Mouse (Mus musculus) intestine, embryonic 16.5 days (tissue): Measurements from ENCODE around the gene Med4. TPM values are rescaled to one million over a fixed set of nuclear protein-coding genes. Genes with fewer than 3 reads are reported as not detected.

Source experiments
- ATAC-seq: fragments of 200-750 bp; cut with Nextera tagmentation; 2 replicates; pipeline ENCODE4 v1.8.0; 2017; ENCODE audit warnings: moderate TSS enrichment, moderate library complexity
- H3K27ac ChIP-seq: fragments of 300-500 bp; sonication (generic); 2 replicates; pipeline ENCODE4 v1.5.1; 2014; ENCODE audit warnings: mild to moderate bottlenecking, low read length
- H3K27me3 ChIP-seq: fragments of 300-500 bp; sonication (generic); replicated peaks from 2 replicates; pipeline ENCODE4 v1.6.1; 2014; ENCODE audit warnings: low read length, control low read depth, mixed read lengths; ENCODE audit not compliant: control insufficient read depth, insufficient read depth
- H3K36me3 ChIP-seq: fragments of 300-500 bp; sonication (generic); 2 replicates; pipeline ENCODE4 v1.6.1; 2014; ENCODE audit warnings: low read length, control low read depth; ENCODE audit not compliant: control insufficient read depth, insufficient read depth
- H3K4me1 ChIP-seq: fragments of 300-500 bp; sonication (generic); 2 replicates; pipeline ENCODE4 v1.6.1; 2014; ENCODE audit warnings: low read length, control low read depth, mixed read lengths; ENCODE audit not compliant: control insufficient read depth, insufficient read depth
- H3K4me2 ChIP-seq: fragments of 300-500 bp; sonication (generic); 2 replicates; pipeline ENCODE4 v1.6.1; 2014; ENCODE audit warnings: low read depth, low read length, control low read depth
- H3K4me3 ChIP-seq: fragments of 300-500 bp; sonication (generic); 2 replicates; pipeline ENCODE4 v1.5.1; 2014; ENCODE audit warnings: mild to moderate bottlenecking, low read length
- H3K9ac ChIP-seq: fragments of 300-500 bp; sonication (generic); 2 replicates; pipeline ENCODE4 v1.6.1; 2014; ENCODE audit warnings: low read depth, low read length
- H3K9me3 ChIP-seq: fragments of 300-500 bp; sonication (generic); 2 replicates; pipeline ENCODE4 v1.6.1; 2016; ENCODE audit warnings: low read length, control low read depth; ENCODE audit not compliant: control insufficient read depth
- WGBS: fragments of 180-500 bp; shearing (Covaris S2); extraction: QIAGEN DNeasy Blood & Tissue Kit; methylation state at CpG from one replicate; pipeline ENCODE4 v1.1.7; 2014; 5-methylcytosine and 5-hydroxymethylcytosine counted together
- polyA plus RNA-seq: library from polyadenylated mRNA; unstranded; fragments of >200 nt; fragmentation: Nextera tagmentation; extraction: Ambion mirVana; gene quantifications from 2 replicates; pipeline ENCODE4 v1.2.1, GENCODE M21; 2015

Gene Med4
- polyA plus RNA-seq, 1 experiment from 2014 or later, result 64.5 TPM

- H3K9ac ChIP-seq, result no peak overlapping the region
- peaks cover 6% of the 10 kb centered on the region for H3K4me1 ChIP-seq
- no peak overlapping the region for H3K4me3 ChIP-seq
- no peaks in the 10 kb centered on the region for H3K9me3 ChIP-seq
- WGBS, result 74% methylated on average over 7 of the region's 7 CpGs
- no peaks in the 10 kb centered on the region for H3K36me3 ChIP-seq
- ATAC-seq, result no peak
- no peak overlapping the region for H3K27ac ChIP-seq
- H3K27me3 ChIP-seq, result no peaks in the 10 kb centered on the region
- H3K4me2 ChIP-seq, result no peak overlapping the region
Measured at GRCm38 (mm10) chr14:73475506-73475905, 34.3 kb upstream of the Med4 start.

GRCm38 (mm10) chr14:73476361-73476934, 33.4 kb upstream of the Med4 start:
- H3K9ac ChIP-seq, result no peak overlapping the region
- H3K36me3 ChIP-seq, result no peaks in the 10 kb centered on the region
- 0 out of 2 replicates have a peak, but pooled peaks have one; percentile 31 for ATAC-seq
- no peak overlapping the region for H3K4me3 ChIP-seq
- no peaks in the 10 kb centered on the region for H3K9me3 ChIP-seq
- H3K27me3 ChIP-seq, result no peaks in the 10 kb centered on the region
- H3K27ac ChIP-seq, result no peak overlapping the region
- peaks cover 6% of the 10 kb centered on the region for H3K4me1 ChIP-seq
- H3K4me2 ChIP-seq, result no peak overlapping the region
- WGBS, result 78% methylated on average over 8 of the region's 8 CpGs

GRCm38 (mm10) chr14:73477077-73477476, 32.7 kb upstream of the Med4 start:
- no peak for ATAC-seq
- no peaks in the 10 kb centered on the region for H3K36me3 ChIP-seq
- WGBS, result 94% methylated on average over 10 of the region's 10 CpGs
- no peaks in the 10 kb centered on the region for H3K27me3 ChIP-seq
- H3K4me2 ChIP-seq, result no peak overlapping the region
- H3K9ac ChIP-seq, result no peak overlapping the region
- no peak overlapping the region for H3K27ac ChIP-seq
- H3K4me3 ChIP-seq, result no peak overlapping the region
- H3K4me1 ChIP-seq, result peaks cover 6% of the 10 kb centered on the region
- H3K9me3 ChIP-seq, result no peaks in the 10 kb centered on the region

GRCm38 (mm10) chr14:73478321-73478720, 31.5 kb upstream of the Med4 start:
- no peak overlapping the region for H3K4me2 ChIP-seq
- no peaks in the 10 kb centered on the region for H3K27me3 ChIP-seq
- H3K4me3 ChIP-seq, result no peak overlapping the region
- H3K36me3 ChIP-seq, result no peaks in the 10 kb centered on the region
- no peak overlapping the region for H3K9ac ChIP-seq
- peaks cover 6% of the 10 kb centered on the region for H3K4me1 ChIP-seq
- WGBS, result 64% methylated on average over 3 of the region's 3 CpGs
- no peak overlapping the region for H3K27ac ChIP-seq
- ATAC-seq, result no peak
- no peaks in the 10 kb centered on the region for H3K9me3 ChIP-seq

- WGBS, result 64% methylated on average over 1 of the region's 1 CpGs
- ATAC-seq, result no peak
Measured at GRCm38 (mm10) chr14:73479771-73480170, 30.1 kb upstream of the Med4 start.

GRCm38 (mm10) chr14:73483516-73484229, 26.2 kb upstream of the Med4 start:
- no peak overlapping the region for H3K9ac ChIP-seq
- H3K27me3 ChIP-seq, result no peaks in the 10 kb centered on the region
- H3K4me1 ChIP-seq, result no peaks in the 10 kb centered on the region
- no peak overlapping the region for H3K4me3 ChIP-seq
- no peaks in the 10 kb centered on the region for H3K36me3 ChIP-seq
- no peak overlapping the region for H3K27ac ChIP-seq
- no peaks in the 10 kb centered on the region for H3K9me3 ChIP-seq
- WGBS, result 81% methylated on average over 5 of the region's 5 CpGs
- H3K4me2 ChIP-seq, result no peak overlapping the region
- ATAC-seq, result no peak

More at GRCm38 (mm10) chr14:73479771-73480170, 30.1 kb upstream of the Med4 start:
- Histone ChIP-seq H3K4me2 (no peak overlapping the region), H3K4me1 (no peaks in the 10 kb centered on the region), H3K36me3 (no peaks in the 10 kb centered on the region), H3K9me3 (no peaks in the 10 kb centered on the region), H3K27ac (no peak overlapping the region), H3K9ac (no peak overlapping the region), H3K27me3 (no peaks in the 10 kb centered on the region), H3K4me3 (no peak overlapping the region)

GRCm38 (mm10) chr14:73484366-73485110, 25.3 kb upstream of the Med4 start:
- no peak for ATAC-seq
- Histone ChIP-seq H3K4me2 (no peak overlapping the region), H3K4me3 (no peak overlapping the region), H3K9ac (no peak overlapping the region), H3K36me3 (no peaks in the 10 kb centered on the region), H3K27me3 (no peaks in the 10 kb centered on the region), H3K4me1 (no peaks in the 10 kb centered on the region), H3K9me3 (no peaks in the 10 kb centered on the region), H3K27ac (no peak overlapping the region)
- 72% methylated on average over 3 of the region's 3 CpGs for WGBS

- ATAC-seq, result no peak
Measured at GRCm38 (mm10) chr14:73486641-73487040, 23.2 kb upstream of the Med4 start.

GRCm38 (mm10) chr14:73493356-73493755, 16.5 kb upstream of the Med4 start:
- no peak for ATAC-seq
- no peak overlapping the region for H3K4me3 ChIP-seq
- H3K9ac ChIP-seq, result no peak overlapping the region
- peaks cover 3% of the 10 kb centered on the region; the same call in 1 of the 2 replicates for H3K9me3 ChIP-seq
- no peaks in the 10 kb centered on the region for H3K36me3 ChIP-seq
- no peak overlapping the region for H3K4me2 ChIP-seq
- no peaks in the 10 kb centered on the region for H3K4me1 ChIP-seq
- WGBS, result 91% methylated on average over 6 of the region's 6 CpGs
- H3K27ac ChIP-seq, result no peak overlapping the region
- no peaks in the 10 kb centered on the region for H3K27me3 ChIP-seq

More at GRCm38 (mm10) chr14:73486641-73487040, 23.2 kb upstream of the Med4 start:
- no peak overlapping the region for H3K4me2 ChIP-seq
- H3K27ac ChIP-seq, result no peak overlapping the region
- peaks cover 3% of the 10 kb centered on the region; the same call in 1 of the 2 replicates for H3K9me3 ChIP-seq
- no peak overlapping the region for H3K4me3 ChIP-seq
- H3K36me3 ChIP-seq, result no peaks in the 10 kb centered on the region
- no peaks in the 10 kb centered on the region for H3K27me3 ChIP-seq
- WGBS, result 63% methylated on average over 5 of the region's 5 CpGs
- H3K4me1 ChIP-seq, result no peaks in the 10 kb centered on the region
- H3K9ac ChIP-seq, result no peak overlapping the region
